In the genomic region with DNA sequence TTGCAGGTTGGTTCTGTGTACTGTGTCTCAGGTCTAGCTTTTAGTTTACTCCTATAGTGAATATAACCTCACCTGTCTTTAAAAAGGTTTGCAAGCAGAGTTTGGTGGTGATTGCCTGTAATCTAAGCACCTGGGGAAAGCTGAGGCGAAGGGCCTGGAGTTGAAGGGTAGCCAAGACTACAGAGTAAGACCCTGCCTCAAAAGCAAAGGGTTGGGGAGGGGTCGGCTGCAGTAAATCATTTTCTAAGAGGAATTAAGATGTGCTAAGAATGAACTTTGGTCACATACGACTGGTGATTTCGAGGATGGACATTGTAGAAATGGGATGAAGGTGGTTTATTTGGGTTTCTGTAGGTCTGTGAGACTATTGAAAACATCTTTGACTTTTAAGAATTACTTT, we compare ENCODE assay signal across 15 mouse cellular contexts.
DNase-seq lines count a peak whose midpoint lies in the region; ATAC-seq and TF ChIP-seq lines count a peak whose summit lies in the region.
"Had no signal": no experiment of that assay in that cellular context is flagged by ENCODE, and none has a peak within 500 bp of the region (broad histone marks: within the 10 kb centered on the region; RNA-seq: fewer than 3 reads in every experiment).

No protein-coding gene starts in this region.

- peaks cover 17% of the 10 kb centered on the region for H3K4me1 ChIP-seq in forebrain, postnatal 0 days (ENCODE audit: insufficient read depth)
- peaks cover 14% of the 10 kb centered on the region; the same call in 1 of the 2 replicates for H3K4me1 ChIP-seq in forebrain, embryonic 11.5 days (replicated peaks; ENCODE audit: control insufficient read depth, insufficient read depth, low read length)
- peaks cover 5% of the 10 kb centered on the region for H3K4me1 ChIP-seq in hindbrain, postnatal 0 days (ENCODE audit: insufficient read depth, low read length)
- H3K4me1 ChIP-seq in hindbrain, embryonic 14.5 days (replicated peaks; ENCODE audit: control insufficient read depth, insufficient read depth, low read length): peaks cover 24% of the 10 kb centered on the region; the same call in 1 of the 2 replicates
- no peaks in the 10 kb centered on the region for H3K4me1 ChIP-seq in lung, postnatal 0 days (ENCODE audit: insufficient read depth, low read depth, low read length)
- H3K4me1 ChIP-seq in cortical plate, adult 2 months (ENCODE audit: control insufficient read depth, insufficient read depth, low read length): peaks cover 8% of the 10 kb centered on the region

- TF ChIP-seq POLR2A in cortical plate, adult 2 months (IDR thresholded peaks at IDR 0.05; ENCODE audit: extremely low read depth, insufficient read depth, low read length): no peak

- peak overlapping the region; percentile 83 for H3K27ac ChIP-seq in forebrain, postnatal 0 days (ENCODE audit: low read depth, low read length)
- no peak overlapping the region for H3K27ac ChIP-seq in forebrain, embryonic 11.5 days (ENCODE audit: low read depth, low read length)
- H3K27ac ChIP-seq in hindbrain, postnatal 0 days: peak overlapping the region; percentile 62; the same call in 1 of the 2 replicates
- H3K27ac ChIP-seq in hindbrain, embryonic 14.5 days: no peak overlapping the region
- peak overlapping the region; percentile 66; the same call in 1 of the 2 replicates for H3K27ac ChIP-seq in lung, postnatal 0 days (ENCODE audit: low read length)
- H3K27ac ChIP-seq in cortical plate, adult 2 months (ENCODE audit: insufficient read depth, low read length): no peak overlapping the region

- no peak for TF ChIP-seq CTCF in forebrain, postnatal 0 days (IDR thresholded peaks at IDR 0.05; ENCODE audit: low read depth)
- TF ChIP-seq CTCF in hindbrain, postnatal 0 days (IDR thresholded peaks at IDR 0.05; ENCODE audit: low read depth): no peak
- no peak for TF ChIP-seq CTCF in lung, postnatal 0 days (IDR thresholded peaks at IDR 0.05)
- no peak for TF ChIP-seq CTCF in cortical plate, adult 2 months (IDR thresholded peaks at IDR 0.05; ENCODE audit: extremely low read depth, insufficient read depth, low read length)

- H3K4me2 ChIP-seq in forebrain, postnatal 0 days (ENCODE audit: low read depth): peak overlapping the region; percentile 61; the same call in 1 of the 2 replicates
- H3K4me2 ChIP-seq in forebrain, embryonic 11.5 days (ENCODE audit: low read depth, low read length, severe bottlenecking): no peak overlapping the region
- H3K4me2 ChIP-seq in hindbrain, postnatal 0 days (ENCODE audit: low read depth, low read length): peak overlapping the region; percentile 54
- no peak overlapping the region for H3K4me2 ChIP-seq in hindbrain, embryonic 14.5 days (replicated peaks)
- no peak overlapping the region for H3K4me2 ChIP-seq in lung, postnatal 0 days (replicated peaks; ENCODE audit: low read depth, low read length)

- no peaks in the 10 kb centered on the region for H3K27me3 ChIP-seq in forebrain, postnatal 0 days (ENCODE audit: insufficient read depth, low read length)
- H3K27me3 ChIP-seq in forebrain, embryonic 11.5 days (ENCODE audit: control insufficient read depth, insufficient read depth, low read length): no peaks in the 10 kb centered on the region
- no peaks in the 10 kb centered on the region for H3K27me3 ChIP-seq in hindbrain, postnatal 0 days (ENCODE audit: insufficient read depth, low read length)
- H3K27me3 ChIP-seq in hindbrain, embryonic 14.5 days (ENCODE audit: control insufficient read depth, insufficient read depth, low read length): no peaks in the 10 kb centered on the region
- no peaks in the 10 kb centered on the region for H3K27me3 ChIP-seq in lung, postnatal 0 days (replicated peaks; ENCODE audit: insufficient read depth, low read length)
- H3K27me3 ChIP-seq: embryonic facial prominence, embryonic 13.5 days; forebrain, embryonic 13.5 days; intestine, embryonic 15.5 days had no signal

- TF ChIP-seq EP300 in lung, postnatal 0 days (IDR thresholded peaks at IDR 0.05): no peak

- no peak overlapping the region for H3K9ac ChIP-seq in forebrain, postnatal 0 days
- H3K9ac ChIP-seq in forebrain, embryonic 11.5 days (ENCODE audit: low read length): no peak overlapping the region
- no peak overlapping the region for H3K9ac ChIP-seq in hindbrain, postnatal 0 days (replicated peaks; ENCODE audit: low read length)
- no peak overlapping the region for H3K9ac ChIP-seq in hindbrain, embryonic 14.5 days
- H3K9ac ChIP-seq in lung, postnatal 0 days (replicated peaks; ENCODE audit: low read depth): no peak overlapping the region

- H3K4me3 ChIP-seq in forebrain, postnatal 0 days (ENCODE audit: low read depth, low read length): no peak overlapping the region
- H3K4me3 ChIP-seq in forebrain, embryonic 11.5 days (ENCODE audit: low read depth, low read length): no peak overlapping the region
- no peak overlapping the region for H3K4me3 ChIP-seq in hindbrain, postnatal 0 days (ENCODE audit: low read length)
- no peak overlapping the region for H3K4me3 ChIP-seq in hindbrain, embryonic 14.5 days (replicated peaks; ENCODE audit: low read length)
- no peak overlapping the region for H3K4me3 ChIP-seq in lung, postnatal 0 days (ENCODE audit: low read depth, low read length)
- H3K4me3 ChIP-seq in cortical plate, adult 2 months (ENCODE audit: insufficient read depth, low read length): peak overlapping the region; percentile 39; the same call in 1 of the 2 replicates

- no peaks in the 10 kb centered on the region for H3K36me3 ChIP-seq in forebrain, postnatal 0 days (ENCODE audit: insufficient read depth)
- peaks cover 3% of the 10 kb centered on the region; the same call in 1 of the 2 replicates for H3K36me3 ChIP-seq in forebrain, embryonic 11.5 days (ENCODE audit: control insufficient read depth, insufficient read depth, low read length)
- no peaks in the 10 kb centered on the region for H3K36me3 ChIP-seq in hindbrain, postnatal 0 days (ENCODE audit: insufficient read depth, low read length)
- H3K36me3 ChIP-seq in hindbrain, embryonic 14.5 days (replicated peaks; ENCODE audit: control insufficient read depth, insufficient read depth): no peaks in the 10 kb centered on the region
- no peaks in the 10 kb centered on the region for H3K36me3 ChIP-seq in lung, postnatal 0 days (ENCODE audit: insufficient read depth, low read length)
- H3K36me3 ChIP-seq: intestine, embryonic 15.5 days had no signal

- no peaks in the 10 kb centered on the region for H3K9me3 ChIP-seq in forebrain, postnatal 0 days (ENCODE audit: low read length)
- H3K9me3 ChIP-seq in forebrain, embryonic 11.5 days (ENCODE audit: control insufficient read depth, low read length): no peaks in the 10 kb centered on the region
- H3K9me3 ChIP-seq in hindbrain, postnatal 0 days (ENCODE audit: low read length): no peaks in the 10 kb centered on the region
- H3K9me3 ChIP-seq in hindbrain, embryonic 14.5 days (ENCODE audit: control insufficient read depth, low read length): no peaks in the 10 kb centered on the region
- H3K9me3 ChIP-seq in lung, postnatal 0 days (ENCODE audit: low read length): no peaks in the 10 kb centered on the region
- H3K9me3 ChIP-seq: embryonic facial prominence, embryonic 13.5 days; forebrain, embryonic 13.5 days; intestine, embryonic 15.5 days had no signal

- ATAC-seq in forebrain, postnatal 0 days: no peak
- no peak for ATAC-seq in forebrain, embryonic 11.5 days (replicated peaks; ENCODE audit: low FRiP score)
- ATAC-seq in hindbrain, postnatal 0 days: no peak
- no peak for ATAC-seq in hindbrain, embryonic 14.5 days (ENCODE audit: low FRiP score)
- ATAC-seq in lung, postnatal 0 days: no peak

- 82% methylated on average over 4 of the region's 4 CpGs for WGBS in forebrain, postnatal 0 days
- 84% methylated on average over 4 of the region's 4 CpGs for WGBS in forebrain, embryonic 11.5 days
- 81% methylated on average over 4 of the region's 4 CpGs for WGBS in hindbrain, postnatal 0 days
- 87% methylated on average over 4 of the region's 4 CpGs for WGBS in hindbrain, embryonic 14.5 days
- 82% methylated on average over 4 of the region's 4 CpGs for WGBS in lung, postnatal 0 days

- DNase-seq in forebrain, postnatal 0 days: no peak
- no peak for DNase-seq in forebrain, embryonic 11.5 days (ENCODE audit: low spot score)
- no peak for DNase-seq in hindbrain, postnatal 0 days (ENCODE audit: low spot score)
- DNase-seq in hindbrain, embryonic 14.5 days (ENCODE audit: low spot score): no peak
- no peak for DNase-seq in lung, postnatal 0 days (ENCODE audit: low spot score)
- no peak for DNase-seq in lung, postnatal 4 days
- no peak for DNase-seq in thymus, postnatal 36 days
- DNase-seq: adrenal gland, postnatal 10 days; cerebellum, adult 11 months; cerebellum, adult 9-10 months; gastrocnemius, postnatal 14 days had no signal

Comparison
In these comparisons a context has a peak if more than half of its experiments do, and no peak if none do; other contexts are left out.
1. H3K27ac ChIP-seq: peak in forebrain, postnatal 0 days (single experiment), hindbrain, postnatal 0 days (single experiment) and lung, postnatal 0 days (single experiment); none in forebrain, embryonic 11.5 days (single experiment), hindbrain, embryonic 14.5 days (single experiment) and cortical plate, adult 2 months (single experiment).
2. H3K4me2 ChIP-seq: peak in forebrain, postnatal 0 days (single experiment) and hindbrain, postnatal 0 days (single experiment); none in forebrain, embryonic 11.5 days (single experiment), hindbrain, embryonic 14.5 days (single experiment) and lung, postnatal 0 days (single experiment).